Mouse (Mus musculus): ENCODE results near the gene Ryr2. TPM values are rescaled to one million over a fixed set of nuclear protein-coding genes. Genes with fewer than 3 reads are reported as not detected.
A peak's percentile ranks its signal among the peaks of the same experiment; 100 is the strongest.

Gene Ryr2
- polyA plus RNA-seq, 1 experiment from 2014 or later: 1.8 TPM

- no peak overlapping the region for H3K4me3 ChIP-seq (ENCODE audit: low read depth, low read length)
- H3K27ac ChIP-seq (ENCODE audit: low read depth): no peak overlapping the region
- H3K9me3 ChIP-seq (ENCODE audit: control insufficient read depth, low read length): no peaks in the 10 kb centered on the region
- no peak overlapping the region for H3K9ac ChIP-seq (ENCODE audit: low read length)
- ATAC-seq (replicated peaks; ENCODE audit: low FRiP score, low TSS enrichment, low read depth): no peak
- DNase-seq (ENCODE audit: low spot score): no peak
- H3K4me2 ChIP-seq (ENCODE audit: low read length): no peak overlapping the region
- no peaks in the 10 kb centered on the region for H3K27me3 ChIP-seq (replicated peaks; ENCODE audit: control insufficient read depth, insufficient read depth, low read length)
- no peaks in the 10 kb centered on the region for H3K36me3 ChIP-seq (ENCODE audit: control insufficient read depth, insufficient read depth, low read length)
- H3K4me1 ChIP-seq (replicated peaks; ENCODE audit: control insufficient read depth, insufficient read depth, low read length): no peaks in the 10 kb centered on the region; the same call in 1 of the 2 replicates
- 70% methylated on average over 4 of the region's 4 CpGs for WGBS
Measured at GRCm38 (mm10) chr13:11977606-11978005, 129.1 kb downstream of the Ryr2 start.

- no peak overlapping the region for H3K4me3 ChIP-seq (ENCODE audit: low read depth, low read length)
- H3K36me3 ChIP-seq (ENCODE audit: control insufficient read depth, insufficient read depth, low read length): no peaks in the 10 kb centered on the region
- no peak overlapping the region for H3K9ac ChIP-seq (ENCODE audit: low read length)
- no peak for ATAC-seq (replicated peaks; ENCODE audit: low FRiP score, low TSS enrichment, low read depth)
- no peaks in the 10 kb centered on the region for H3K9me3 ChIP-seq (ENCODE audit: control insufficient read depth, low read length)
- peaks cover 4% of the 10 kb centered on the region; the same call in 1 of the 2 replicates for H3K4me1 ChIP-seq (replicated peaks; ENCODE audit: control insufficient read depth, insufficient read depth, low read length)
- H3K27me3 ChIP-seq (replicated peaks; ENCODE audit: control insufficient read depth, insufficient read depth, low read length): no peaks in the 10 kb centered on the region
- no peak overlapping the region for H3K4me2 ChIP-seq (ENCODE audit: low read length)
- no peak for DNase-seq (ENCODE audit: low spot score)
- no peak overlapping the region for H3K27ac ChIP-seq (ENCODE audit: low read depth)
Measured at GRCm38 (mm10) chr13:11964391-11964790, 142.4 kb downstream of the Ryr2 start.

- no peak overlapping the region for H3K4me2 ChIP-seq (ENCODE audit: low read length)
- no peak for ATAC-seq (replicated peaks; ENCODE audit: low FRiP score, low TSS enrichment, low read depth)
Measured at GRCm38 (mm10) chr13:11959488-11960174, 147.1 kb downstream of the Ryr2 start.

GRCm38 (mm10) chr13:11958854-11959253 is 147.9 kb downstream of the Ryr2 start:
- 65% methylated on average over 3 of the region's 3 CpGs for WGBS
- H3K9ac ChIP-seq (ENCODE audit: low read length): no peak overlapping the region
- H3K4me3 ChIP-seq (ENCODE audit: low read depth, low read length): no peak overlapping the region
- H3K27me3 ChIP-seq (replicated peaks; ENCODE audit: control insufficient read depth, insufficient read depth, low read length): no peaks in the 10 kb centered on the region
- ATAC-seq (replicated peaks; ENCODE audit: low FRiP score, low TSS enrichment, low read depth) (no peak), DNase-seq (ENCODE audit: low spot score) (no peak)
- H3K36me3 ChIP-seq (ENCODE audit: control insufficient read depth, insufficient read depth, low read length): no peaks in the 10 kb centered on the region
- H3K9me3 ChIP-seq (ENCODE audit: control insufficient read depth, low read length): no peaks in the 10 kb centered on the region
- no peak overlapping the region for H3K27ac ChIP-seq (ENCODE audit: low read depth)
- H3K4me2 ChIP-seq (ENCODE audit: low read length): no peak overlapping the region
- no peaks in the 10 kb centered on the region for H3K4me1 ChIP-seq (replicated peaks; ENCODE audit: control insufficient read depth, insufficient read depth, low read length)

More at GRCm38 (mm10) chr13:11959488-11960174, 147.1 kb downstream of the Ryr2 start:
- Histone ChIP-seq H3K9me3 (ENCODE audit: control insufficient read depth, low read length) (no peaks in the 10 kb centered on the region), H3K9ac (ENCODE audit: low read length) (no peak overlapping the region), H3K36me3 (ENCODE audit: control insufficient read depth, insufficient read depth, low read length) (no peaks in the 10 kb centered on the region), H3K4me1 (replicated peaks; ENCODE audit: control insufficient read depth, insufficient read depth, low read length) (peaks cover 4% of the 10 kb centered on the region; the same call in 1 of the 2 replicates), H3K27me3 (replicated peaks; ENCODE audit: control insufficient read depth, insufficient read depth, low read length) (no peaks in the 10 kb centered on the region), H3K27ac (ENCODE audit: low read depth) (no peak overlapping the region), H3K4me3 (ENCODE audit: low read depth, low read length) (no peak overlapping the region)
- no peak for DNase-seq (ENCODE audit: low spot score)

GRCm38 (mm10) chr13:11958271-11958670 is 148.5 kb downstream of the Ryr2 start:
- no peaks in the 10 kb centered on the region for H3K4me1 ChIP-seq (replicated peaks; ENCODE audit: control insufficient read depth, insufficient read depth, low read length)
- DNase-seq (ENCODE audit: low spot score) (no peak), ATAC-seq (replicated peaks; ENCODE audit: low FRiP score, low TSS enrichment, low read depth) (no peak)
- H3K9me3 ChIP-seq (ENCODE audit: control insufficient read depth, low read length): no peaks in the 10 kb centered on the region
- H3K4me3 ChIP-seq (ENCODE audit: low read depth, low read length): no peak overlapping the region
- no peaks in the 10 kb centered on the region for H3K27me3 ChIP-seq (replicated peaks; ENCODE audit: control insufficient read depth, insufficient read depth, low read length)
- H3K4me2 ChIP-seq (ENCODE audit: low read length): no peak overlapping the region
- H3K9ac ChIP-seq (ENCODE audit: low read length): no peak overlapping the region
- no peaks in the 10 kb centered on the region for H3K36me3 ChIP-seq (ENCODE audit: control insufficient read depth, insufficient read depth, low read length)
- WGBS: 62% methylated on average over 4 of the region's 4 CpGs
- H3K27ac ChIP-seq (ENCODE audit: low read depth): no peak overlapping the region

GRCm38 (mm10) chr13:11951951-11952350 is 154.8 kb downstream of the Ryr2 start:
- DNase-seq (ENCODE audit: low spot score) (no peak), ATAC-seq (replicated peaks; ENCODE audit: low FRiP score, low TSS enrichment, low read depth) (no peak)
- Histone ChIP-seq H3K4me1 (replicated peaks; ENCODE audit: control insufficient read depth, insufficient read depth, low read length) (no peaks in the 10 kb centered on the region), H3K4me3 (ENCODE audit: low read depth, low read length) (no peak overlapping the region), H3K36me3 (ENCODE audit: control insufficient read depth, insufficient read depth, low read length) (no peaks in the 10 kb centered on the region), H3K9me3 (ENCODE audit: control insufficient read depth, low read length) (no peaks in the 10 kb centered on the region), H3K9ac (ENCODE audit: low read length) (no peak overlapping the region), H3K4me2 (ENCODE audit: low read length) (no peak overlapping the region), H3K27ac (ENCODE audit: low read depth) (no peak overlapping the region), H3K27me3 (replicated peaks; ENCODE audit: control insufficient read depth, insufficient read depth, low read length) (no peaks in the 10 kb centered on the region)
- 86% methylated on average over 3 of the region's 3 CpGs for WGBS

- Histone ChIP-seq H3K4me1 (replicated peaks; ENCODE audit: control insufficient read depth, insufficient read depth, low read length) (no peaks in the 10 kb centered on the region), H3K27ac (ENCODE audit: low read depth) (no peak overlapping the region), H3K4me3 (ENCODE audit: low read depth, low read length) (no peak overlapping the region), H3K36me3 (ENCODE audit: control insufficient read depth, insufficient read depth, low read length) (no peaks in the 10 kb centered on the region), H3K27me3 (replicated peaks; ENCODE audit: control insufficient read depth, insufficient read depth, low read length) (no peaks in the 10 kb centered on the region), H3K4me2 (ENCODE audit: low read length) (no peak overlapping the region), H3K9me3 (ENCODE audit: control insufficient read depth, low read length) (no peaks in the 10 kb centered on the region), H3K9ac (ENCODE audit: low read length) (no peak overlapping the region)
- ATAC-seq (replicated peaks; ENCODE audit: low FRiP score, low TSS enrichment, low read depth) (no peak), DNase-seq (ENCODE audit: low spot score) (peak; percentile 7)
- WGBS: 92% methylated on average over 2 of the region's 2 CpGs
Measured at GRCm38 (mm10) chr13:11945740-11946139, 161.0 kb downstream of the Ryr2 start.

- no peaks in the 10 kb centered on the region for H3K4me1 ChIP-seq (replicated peaks; ENCODE audit: control insufficient read depth, insufficient read depth, low read length)
- no peaks in the 10 kb centered on the region for H3K9me3 ChIP-seq (ENCODE audit: control insufficient read depth, low read length)
- H3K9ac ChIP-seq (ENCODE audit: low read length): no peak overlapping the region
- WGBS: 72% methylated on average over 4 of the region's 4 CpGs
- peak; percentile 18 for DNase-seq (ENCODE audit: low spot score)
- ATAC-seq (replicated peaks; ENCODE audit: low FRiP score, low TSS enrichment, low read depth): no peak
- H3K27ac ChIP-seq (ENCODE audit: low read depth): no peak overlapping the region
- no peaks in the 10 kb centered on the region for H3K27me3 ChIP-seq (replicated peaks; ENCODE audit: control insufficient read depth, insufficient read depth, low read length)
- H3K4me2 ChIP-seq (ENCODE audit: low read length): no peak overlapping the region
- H3K4me3 ChIP-seq (ENCODE audit: low read depth, low read length): no peak overlapping the region
- H3K36me3 ChIP-seq (ENCODE audit: control insufficient read depth, insufficient read depth, low read length): no peaks in the 10 kb centered on the region
Measured at GRCm38 (mm10) chr13:11941724-11942123, 165.0 kb downstream of the Ryr2 start.

All from intestine, embryonic 14.5 days (tissue).